Mouse (Mus musculus): ENCODE results near the gene Gm27027.

DNA sequence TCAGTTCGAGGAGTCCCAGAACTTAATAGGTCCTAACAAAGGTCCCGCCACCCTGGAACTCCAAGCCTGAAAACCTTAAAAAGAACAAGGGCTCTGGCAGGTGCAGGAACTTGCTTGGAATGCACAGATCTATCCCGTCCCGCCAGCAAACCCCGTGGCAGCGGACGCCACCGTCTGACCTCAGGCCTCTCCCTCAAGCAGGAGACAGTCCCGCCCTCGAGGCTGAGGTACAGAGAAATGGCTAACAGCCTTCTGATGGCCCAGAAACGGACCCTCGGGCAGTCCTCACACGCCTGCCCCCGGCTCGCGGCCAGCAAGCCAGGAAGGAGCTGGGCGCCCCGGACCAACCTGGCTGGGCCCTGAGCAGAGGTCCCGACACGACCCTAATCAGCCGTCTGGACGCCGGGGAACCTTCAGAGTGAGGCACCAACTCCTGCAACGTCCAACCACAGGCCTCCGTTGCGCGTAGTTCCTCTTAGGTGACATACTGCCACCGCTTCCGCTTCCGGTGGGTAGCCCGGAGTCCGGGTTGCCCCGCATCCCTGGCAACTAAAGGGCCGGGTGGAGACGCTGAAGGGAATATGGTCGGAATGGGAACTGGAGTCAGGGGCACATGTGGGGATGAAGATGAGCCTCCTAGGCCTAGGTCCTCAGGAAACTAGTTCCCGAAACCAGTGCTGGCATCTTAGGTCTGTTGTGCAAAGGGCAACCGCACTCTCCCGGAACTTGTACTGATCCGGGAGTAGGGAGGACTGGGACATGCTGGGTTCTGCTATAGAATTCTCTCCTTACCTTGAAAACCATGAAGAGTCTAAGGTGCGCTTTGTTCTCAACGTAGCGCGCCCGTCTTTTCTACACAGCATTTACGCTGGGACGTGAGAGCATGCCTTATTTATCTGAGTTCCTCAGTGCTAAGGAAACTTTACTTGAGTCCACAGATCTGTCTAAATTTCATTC, 14.5 kb upstream of the Gm27027 start, which contains the start of gene Alkbh3:
- TF ChIP-seq CTCF (IDR thresholded peaks at IDR 0.05; ENCODE audit: low read depth, low read length) (no peak), POLR2A (IDR thresholded peaks at IDR 0.05; ENCODE audit: extremely low read depth, insufficient read depth, low read length) (0 out of 2 replicates have a peak, but pooled peaks have one; percentile 15)
